Mouse (Mus musculus) gonadal fat pad, adult 2 months (tissue): ENCODE data around the gene Gnpnat1. TPM values are rescaled to one million over a fixed set of nuclear protein-coding genes. Genes with fewer than 3 reads are reported as not detected.
"Not testable (repeated sequence)": the region's sequence is repeated elsewhere in the genome, so short reads cannot be mapped to it uniquely, and the experiment has no call there.

Experiments
- DNase-seq: peaks from one replicate; pipeline ENCODE4 v3.0.0-alpha.2; 2012; ENCODE audit warnings: low read depth
- polyA plus RNA-seq: library from polyadenylated mRNA; depleted of rRNA; stranded (reverse); fragments of >200 nt; gene quantifications from 2 replicates; pipeline ENCODE4 v1.2.3, GENCODE M21; 2012; rRNA removed

The Gnpnat1 gene
- polyA plus RNA-seq, result 6.6 and 6.8 TPM in 2 replicates

DNA sequence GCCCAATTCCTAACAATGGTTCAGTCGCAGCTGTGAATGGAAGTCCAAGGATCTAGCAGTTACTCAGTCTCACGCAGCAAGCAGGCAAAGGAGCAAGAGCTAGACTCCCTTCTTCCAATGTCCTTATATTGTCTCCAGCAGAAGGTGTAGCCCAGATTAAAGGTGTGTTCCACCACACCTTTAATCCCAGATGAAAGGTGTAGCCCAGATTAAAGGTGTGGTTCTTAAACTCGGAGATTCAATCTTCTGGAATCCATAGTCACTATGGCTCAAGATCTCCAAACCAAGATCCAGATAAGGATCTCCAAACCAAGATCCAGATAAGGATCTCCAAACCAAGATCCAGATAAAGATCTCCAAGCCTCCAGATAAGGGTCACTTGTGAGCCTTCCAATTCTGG lies at the start of gene Gnpnat1:
Gene Gnpnat1 (minus strand): TSS at position 101 of the 400 bp plus-strand sequence.
- DNase-seq, result not testable (repeated sequence)

DNA sequence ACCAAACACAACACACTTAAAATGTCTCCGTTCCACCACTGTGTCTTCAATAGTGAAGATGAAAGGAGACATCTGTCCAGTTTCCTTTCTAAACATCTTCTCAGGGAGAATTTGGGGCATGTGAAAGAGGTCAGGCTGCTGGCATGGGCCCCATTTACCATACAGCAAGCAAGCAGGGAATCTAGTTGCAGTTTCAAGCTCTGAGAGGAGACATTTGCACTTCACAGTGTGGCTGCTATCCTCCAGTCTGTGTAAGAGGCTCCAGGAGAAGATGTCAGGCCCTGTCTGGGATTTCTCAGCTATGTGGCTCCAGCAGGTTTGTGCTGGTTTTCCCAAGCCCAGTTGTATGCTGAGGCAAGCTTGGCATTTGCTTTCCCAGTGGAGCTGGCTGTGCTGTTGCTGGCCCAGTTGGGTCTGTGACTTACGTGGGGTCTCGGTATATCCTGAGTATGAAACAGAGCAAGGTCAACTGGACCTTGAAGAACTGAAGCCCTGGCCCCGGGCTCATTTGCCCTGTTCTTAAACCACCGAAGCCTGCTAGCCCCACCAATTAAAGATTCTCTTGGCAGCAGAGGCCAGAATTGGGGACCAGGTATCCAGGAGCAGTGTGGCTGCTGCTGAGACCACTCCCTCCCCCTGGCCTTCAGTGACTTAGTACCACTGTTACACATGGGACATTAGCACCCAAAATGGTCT lies 49.0 kb upstream of the Gnpnat1 start:
- no peak for DNase-seq

DNA sequence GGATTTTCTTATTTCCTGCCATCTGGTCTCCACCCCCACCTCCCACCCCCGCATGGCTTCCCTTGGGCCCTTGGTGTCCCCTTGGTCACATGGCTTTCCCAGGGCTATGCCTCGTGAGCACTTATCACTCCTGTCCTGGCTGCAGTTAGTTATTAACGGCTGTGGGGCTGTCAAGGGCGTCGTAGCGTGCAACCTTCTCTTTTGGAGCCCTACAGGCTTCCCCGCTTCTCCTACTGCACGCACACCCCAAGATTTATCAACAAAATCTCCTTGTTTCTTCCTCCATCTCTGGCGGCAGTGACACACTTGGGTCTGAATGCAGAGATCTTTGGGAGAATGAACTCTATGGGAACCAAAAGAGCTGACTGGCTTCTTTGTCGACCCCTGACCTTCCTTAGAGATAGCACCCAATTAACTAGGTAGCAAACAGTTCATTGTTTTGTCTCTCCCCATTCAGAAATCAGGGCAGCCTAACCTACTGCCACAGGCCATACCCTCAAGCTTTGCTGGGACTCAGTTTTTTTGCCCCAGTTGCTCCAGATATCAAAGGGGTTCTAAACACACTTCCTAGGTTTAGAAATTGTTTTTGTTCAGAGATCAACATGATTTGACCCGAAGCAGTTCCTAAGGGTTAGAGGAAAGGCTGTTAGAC lies 48.3 kb upstream of the Gnpnat1 start:
- DNase-seq, result no peak

DNA sequence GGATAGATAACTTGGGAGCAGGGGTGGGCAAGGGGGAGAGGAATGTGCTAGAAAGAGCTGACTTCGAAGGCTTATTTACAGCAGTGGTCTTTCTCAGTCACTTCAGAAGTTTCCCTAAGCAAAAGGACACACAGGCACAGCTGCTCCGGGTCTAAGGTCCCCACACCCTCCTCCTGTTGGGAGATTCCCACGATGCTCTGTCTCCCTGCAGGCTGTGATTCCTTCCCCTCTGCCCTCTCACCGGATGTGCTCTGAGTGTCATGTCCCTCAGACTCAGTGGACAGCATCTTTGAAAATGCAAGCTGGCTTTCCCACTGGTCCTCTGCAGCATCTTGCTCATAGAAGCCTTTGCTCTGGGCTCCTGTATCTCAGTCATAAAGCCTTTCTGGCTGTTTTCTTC lies 47.4 kb upstream of the Gnpnat1 start:
- DNase-seq, result no peak

DNA sequence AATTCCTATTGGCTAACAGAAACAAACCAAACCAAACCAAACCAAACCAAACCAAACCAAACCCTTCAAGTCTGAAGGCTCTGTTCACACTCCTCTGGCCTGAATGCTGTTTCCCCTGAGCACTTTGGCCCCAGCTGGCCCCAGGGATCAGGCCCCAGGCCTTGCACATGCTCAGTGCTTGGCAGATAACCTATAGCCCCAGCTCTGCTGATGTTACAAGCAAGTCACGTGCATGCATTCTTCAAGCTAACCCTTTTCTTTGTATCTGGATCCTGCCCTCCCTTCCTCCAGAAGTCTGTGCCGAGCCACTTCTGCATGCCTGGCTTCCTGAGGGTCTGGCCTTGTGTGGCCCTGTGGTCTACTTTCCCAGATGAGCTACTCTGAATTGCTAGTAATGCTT lies 46.4 kb upstream of the Gnpnat1 start:
- DNase-seq, result no peak

DNA sequence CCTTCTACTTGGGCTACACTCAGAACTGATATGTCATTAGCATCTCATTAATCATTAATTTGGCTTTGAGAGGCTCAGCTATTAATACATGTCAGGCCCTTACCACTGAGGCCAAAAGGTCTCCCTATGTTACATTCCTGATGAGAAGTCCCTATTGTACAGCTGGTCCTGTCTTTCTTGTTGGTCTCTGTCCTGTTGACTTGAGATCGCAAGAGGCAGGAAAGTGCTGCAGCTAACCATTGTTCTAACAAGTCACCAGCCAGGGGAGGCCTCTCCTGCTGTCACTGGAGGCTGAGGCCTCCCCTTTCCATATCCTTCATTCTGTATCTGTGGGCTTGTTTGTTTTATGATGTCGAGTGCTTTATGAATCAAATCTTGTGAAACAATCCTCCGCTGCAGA lies 42.1 kb upstream of the Gnpnat1 start:
- no peak for DNase-seq

DNA sequence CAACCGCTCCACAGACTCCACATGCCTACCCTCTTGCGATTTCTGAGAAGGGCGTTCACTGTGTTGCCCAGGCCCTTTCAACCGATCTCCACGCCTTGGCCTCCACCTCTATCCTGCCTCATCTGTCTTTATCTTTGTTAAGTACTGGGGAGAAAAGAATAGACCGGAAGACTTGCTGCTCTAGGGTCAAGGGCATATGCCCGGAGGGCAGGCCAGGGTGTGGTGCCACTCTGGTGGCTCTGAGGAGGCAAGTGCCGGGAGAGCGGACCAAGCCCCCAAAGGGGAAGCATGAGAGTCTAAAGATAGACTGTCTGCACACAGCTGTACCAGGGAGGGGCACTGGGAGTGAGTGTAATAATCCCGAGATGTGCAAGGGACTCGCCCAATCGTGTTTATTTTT lies 40.7 kb upstream of the Gnpnat1 start:
- no peak for DNase-seq

DNA sequence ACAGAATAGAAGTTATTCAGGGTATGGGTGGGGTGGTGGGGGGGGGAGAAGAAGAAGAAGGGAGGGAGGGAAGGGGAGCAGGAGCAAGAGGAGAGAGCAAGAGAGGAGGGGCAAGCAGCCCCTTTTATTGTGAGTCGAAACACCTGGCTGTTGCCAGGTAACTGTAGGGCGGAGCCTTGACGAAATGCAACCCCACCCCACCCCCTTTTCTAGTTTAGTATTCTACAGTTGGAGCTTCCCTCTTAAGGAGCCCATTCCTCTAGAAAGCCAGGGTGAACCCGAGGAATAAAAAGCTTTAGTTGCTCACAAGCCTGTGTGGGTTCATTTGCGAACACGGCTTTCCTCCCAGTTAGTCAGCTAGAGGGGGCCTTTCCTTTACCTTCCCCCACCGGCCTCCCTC lies 40.2 kb upstream of the Gnpnat1 start:
- DNase-seq, result no peak

DNA sequence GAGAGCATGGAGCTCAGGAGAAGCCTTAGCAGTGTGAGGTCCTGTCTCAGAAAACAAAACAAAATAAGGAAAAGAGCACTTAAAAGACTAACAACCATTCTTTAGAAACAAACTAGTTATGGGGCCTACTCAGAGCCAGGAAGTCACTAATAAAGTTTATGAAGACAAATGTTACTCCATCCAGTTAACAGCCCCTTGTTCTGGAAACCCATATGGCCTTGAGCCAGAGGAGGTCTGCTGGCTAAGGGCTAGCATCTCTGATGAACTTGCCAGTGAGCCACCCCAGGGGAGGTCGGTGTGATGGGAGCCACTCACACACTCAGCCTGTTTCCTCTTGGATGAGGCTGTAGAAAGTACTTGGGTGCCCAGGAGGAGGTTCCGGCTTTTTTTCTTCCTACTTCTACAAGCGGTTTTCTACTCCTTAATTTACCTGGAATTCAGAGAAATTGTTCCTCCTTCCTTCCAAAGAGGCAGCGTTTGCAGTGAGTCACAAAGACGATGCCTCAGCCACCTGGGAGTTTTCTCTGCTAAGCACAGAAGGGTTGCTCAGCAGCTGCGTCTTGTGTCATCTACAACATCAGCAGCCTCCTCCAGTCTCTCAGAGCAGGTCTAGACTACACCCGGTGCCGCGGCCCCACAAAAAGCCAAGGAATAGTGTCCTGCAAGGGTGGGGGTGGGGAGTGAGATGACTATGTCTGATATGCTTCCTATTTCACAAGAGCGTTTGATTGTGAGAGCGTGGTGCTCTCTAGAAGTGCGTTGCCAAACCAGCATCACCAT lies 38.3 kb upstream of the Gnpnat1 start:
- DNase-seq, result no peak

DNA sequence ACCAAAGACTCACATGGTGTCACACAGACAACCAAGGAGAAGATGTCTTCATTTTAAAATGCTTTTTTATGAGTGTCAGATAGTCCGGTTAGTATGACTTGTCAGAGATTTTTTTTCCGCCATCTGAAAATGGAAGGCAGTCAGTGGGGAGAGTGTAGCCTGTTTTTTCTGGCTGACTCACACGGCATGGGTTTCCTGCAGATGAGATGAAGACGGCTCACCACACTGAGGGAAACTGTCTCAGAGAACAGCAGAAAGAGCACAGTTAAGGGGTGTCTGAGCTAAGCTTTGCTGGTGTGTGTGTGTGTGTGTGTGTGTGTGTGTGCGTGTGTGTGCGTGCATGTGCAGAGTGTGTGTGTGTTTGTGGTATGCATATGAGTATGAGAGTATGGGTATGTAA lies 36.6 kb upstream of the Gnpnat1 start:
- DNase-seq, result no peak

DNA sequence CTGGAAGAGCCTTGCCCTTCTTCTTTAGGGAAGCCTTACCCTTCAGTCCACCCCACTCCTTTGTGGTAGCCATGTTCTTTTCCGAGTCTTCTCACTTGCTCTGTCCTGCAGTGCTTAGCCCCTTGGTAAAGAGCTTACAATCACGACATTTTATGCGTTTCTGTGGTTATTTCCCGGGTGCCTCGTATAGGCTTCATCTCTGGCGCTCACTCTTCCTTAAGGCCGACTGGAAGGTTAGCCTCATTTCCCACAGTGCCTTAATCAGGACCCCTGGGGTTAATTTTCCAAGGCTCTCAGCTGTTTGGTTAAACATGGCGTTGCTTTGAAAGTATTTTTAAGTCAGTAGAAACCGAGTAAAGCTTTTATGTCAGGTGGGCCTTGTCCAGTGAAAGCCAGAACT lies 34.7 kb upstream of the Gnpnat1 start:
- no peak for DNase-seq

DNA sequence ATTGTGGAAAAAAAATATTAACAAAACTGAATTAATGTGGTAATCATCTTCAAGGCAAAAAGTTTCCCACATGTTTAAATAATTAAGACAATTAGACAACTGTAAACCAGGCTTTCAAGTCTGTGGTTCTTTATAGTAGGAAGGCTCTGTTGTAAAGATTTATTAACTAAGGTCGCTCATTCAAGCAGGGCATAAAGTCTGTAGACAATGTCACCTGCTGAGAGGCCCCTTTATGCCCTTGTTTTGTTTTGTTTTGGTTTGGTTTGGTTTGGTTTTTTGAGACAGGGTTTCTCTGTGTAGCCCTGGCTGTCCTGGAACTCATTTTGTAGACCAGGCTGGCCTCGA lies 34.2 kb upstream of the Gnpnat1 start:
- DNase-seq, result no peak

DNA sequence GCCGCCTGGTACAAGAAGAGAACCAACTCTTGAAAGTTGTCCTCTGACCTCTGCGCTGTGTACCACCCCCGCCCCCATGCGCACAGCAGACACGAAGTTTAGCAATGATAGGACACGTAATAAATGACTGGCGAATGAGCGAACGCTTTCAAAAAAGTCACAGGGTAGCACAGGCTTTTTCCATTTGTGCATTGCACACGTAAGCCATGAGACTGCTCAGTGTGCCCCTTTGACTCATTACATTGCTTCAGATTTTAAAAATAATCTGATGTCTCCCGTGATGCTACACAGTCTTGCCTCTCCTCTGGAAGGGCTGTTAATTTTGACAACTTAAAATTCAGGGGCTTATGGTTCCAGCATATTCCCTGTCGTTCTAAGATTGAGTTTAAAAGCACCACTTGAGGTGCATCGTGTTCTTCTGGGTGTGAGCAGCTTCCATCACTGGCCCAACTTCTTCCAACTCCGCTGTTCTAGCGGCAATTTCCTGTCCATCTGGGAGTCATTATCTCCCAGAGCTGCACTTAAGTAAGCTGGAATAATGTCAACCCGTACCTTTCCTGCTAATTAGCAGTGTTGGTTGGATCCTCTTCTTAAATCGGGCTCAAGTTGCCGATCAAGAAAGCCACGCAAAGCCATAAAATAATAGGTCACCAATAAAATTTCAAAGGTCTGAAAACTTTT lies 33.7 kb upstream of the Gnpnat1 start:
- no peak for DNase-seq

DNA sequence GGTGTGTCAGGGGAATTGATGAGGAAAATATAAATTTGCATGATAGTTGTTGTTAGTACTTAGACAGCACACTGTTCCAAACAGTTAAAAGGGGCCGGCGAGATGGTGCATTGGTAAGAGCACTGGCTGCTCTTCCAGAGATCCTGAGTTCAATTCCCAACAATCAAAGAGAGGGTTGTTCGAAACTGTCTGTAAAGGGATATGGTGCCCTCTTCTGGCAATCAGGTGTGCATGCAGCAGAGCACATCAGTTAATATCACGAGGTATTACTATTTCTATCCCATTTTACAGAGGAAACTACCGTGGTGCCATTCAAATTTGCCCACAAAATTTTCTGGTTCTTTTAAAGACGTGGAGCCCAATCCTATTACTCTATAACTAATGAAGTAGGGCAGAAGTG lies 29.5 kb upstream of the Gnpnat1 start:
- DNase-seq, result no peak

DNA sequence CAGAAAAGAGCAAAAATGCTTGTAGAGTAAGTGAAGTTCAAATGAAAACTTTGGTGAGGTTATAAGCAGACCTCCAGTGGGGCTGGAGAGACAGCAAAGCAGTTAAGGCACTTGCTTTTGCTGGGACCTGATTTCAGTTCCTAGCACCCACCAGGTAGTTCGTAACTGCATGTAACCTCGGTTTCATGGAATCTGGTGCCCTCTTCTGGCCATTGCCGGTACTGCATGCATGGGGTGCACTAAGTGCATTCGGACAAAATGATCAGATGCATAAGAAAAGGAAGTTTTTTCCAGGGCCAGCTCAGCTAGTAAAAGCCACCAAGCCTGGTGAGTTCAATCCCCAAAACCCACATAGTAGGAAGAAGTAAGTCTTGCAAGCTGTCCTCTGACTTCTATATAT lies 27.3 kb upstream of the Gnpnat1 start:
- no peak for DNase-seq

DNA sequence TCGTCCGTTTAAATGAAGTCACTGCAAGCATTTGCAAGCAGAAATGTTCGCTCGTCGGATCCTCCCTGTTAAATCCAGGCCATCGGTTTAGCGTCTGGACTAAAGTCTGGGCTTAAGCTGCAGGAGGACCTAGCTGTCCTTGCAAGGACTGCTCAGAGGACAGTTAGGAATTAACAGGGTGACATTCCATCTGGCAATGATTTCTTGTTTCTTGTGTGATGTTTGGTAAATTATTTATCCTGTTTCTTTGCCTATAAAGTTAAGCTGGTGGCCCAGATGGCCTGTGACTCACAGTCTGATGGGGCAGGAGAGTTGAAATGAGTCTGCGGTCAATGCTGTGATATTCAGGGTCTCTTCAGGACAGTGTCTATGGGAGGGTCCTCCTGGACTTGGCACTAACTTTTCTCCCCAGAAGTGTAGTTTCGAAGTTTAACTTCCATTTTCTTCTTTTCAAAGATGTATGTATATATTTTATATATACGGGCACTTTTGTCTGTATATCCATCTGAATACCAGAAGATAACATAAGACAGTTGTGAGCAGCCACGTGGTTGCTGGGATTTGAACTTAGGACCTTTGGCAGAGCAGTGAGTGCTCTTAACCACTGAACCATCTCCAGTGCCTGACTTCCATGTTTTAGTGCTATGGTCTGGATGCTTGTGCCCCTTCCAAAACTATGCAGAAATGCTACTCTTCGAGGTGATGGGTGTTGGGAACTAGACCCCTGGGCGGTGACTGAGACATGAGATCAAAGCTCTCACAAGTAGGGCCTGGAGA lies 25.5 kb upstream of the Gnpnat1 start:
- DNase-seq, result no peak

DNA sequence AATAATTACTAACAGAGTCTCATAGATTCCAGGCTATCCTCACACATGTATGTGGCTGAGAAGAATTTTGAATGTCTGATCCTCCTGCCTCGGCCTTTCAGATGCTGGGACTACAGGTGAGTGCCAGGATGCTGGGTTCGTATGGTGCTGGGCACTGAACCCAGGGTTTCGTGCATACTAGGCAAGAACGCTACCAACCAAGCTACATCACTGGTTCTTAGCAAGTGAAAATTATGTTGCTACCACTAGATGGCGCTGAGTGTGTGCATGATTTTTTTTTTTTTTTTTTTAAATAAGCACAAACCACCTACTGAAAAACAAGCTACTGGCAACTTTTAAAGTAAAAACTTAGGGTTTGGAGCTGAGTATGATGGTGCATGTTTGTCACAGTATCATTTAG lies 18.5 kb upstream of the Gnpnat1 start:
- no peak for DNase-seq

DNA sequence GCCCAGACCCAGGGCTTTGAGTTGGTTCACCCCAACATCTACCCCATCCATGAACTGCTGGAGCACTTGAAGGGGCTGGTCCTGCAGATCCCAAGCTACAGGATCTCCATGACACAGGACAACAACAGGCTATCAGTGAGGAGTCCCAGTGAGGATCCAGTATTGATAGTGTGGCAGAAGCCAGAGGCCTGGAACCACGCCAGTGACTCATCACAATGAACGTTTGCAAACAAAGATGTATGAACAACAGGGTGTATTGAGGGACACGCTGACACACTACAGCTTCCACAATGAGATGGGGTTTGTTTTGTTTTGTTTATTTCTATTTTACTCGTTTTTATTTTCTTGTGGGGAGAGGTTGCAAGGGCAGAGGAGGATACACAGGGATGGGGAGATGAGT lies 17.7 kb upstream of the Gnpnat1 start:
- DNase-seq, result no peak

DNA sequence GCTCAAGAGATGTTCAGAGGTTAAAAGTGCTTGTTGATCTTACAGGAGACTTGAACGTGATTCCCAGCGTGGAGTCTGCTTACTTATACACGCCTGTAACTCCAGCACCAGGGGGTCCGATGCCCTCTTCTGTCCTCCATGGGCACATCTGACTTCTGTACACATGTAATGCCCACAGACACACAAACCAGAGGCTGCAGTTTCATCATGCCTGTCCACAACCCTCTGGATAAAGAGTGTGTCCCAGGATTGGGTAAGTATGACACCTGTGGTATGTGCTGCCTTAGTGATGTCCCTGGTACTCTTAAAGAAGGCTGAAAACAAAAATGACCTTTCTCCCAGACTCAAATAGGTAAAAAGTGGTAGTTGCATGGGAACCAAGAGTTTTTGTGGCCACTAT lies 14.6 kb upstream of the Gnpnat1 start:
- no peak for DNase-seq

DNA sequence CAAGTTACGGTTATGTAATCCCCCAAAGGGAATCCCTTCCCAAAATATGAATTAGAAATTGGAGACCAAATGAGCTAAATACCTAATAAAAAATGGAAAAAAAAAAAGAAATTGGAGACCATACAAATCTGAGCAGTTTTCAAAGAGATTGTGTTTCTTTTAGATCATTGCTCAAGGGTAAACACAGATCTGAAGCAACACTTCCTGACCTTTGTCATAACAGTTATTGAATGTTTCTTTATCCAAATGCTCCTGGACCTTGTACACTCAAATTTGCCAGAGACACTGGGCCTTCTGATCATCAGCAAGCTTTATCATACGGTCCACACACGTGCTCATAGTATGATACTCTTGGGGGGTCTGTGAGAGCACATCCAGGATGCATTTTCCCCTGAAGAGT lies 13.8 kb upstream of the Gnpnat1 start:
- DNase-seq, result no peak

DNA sequence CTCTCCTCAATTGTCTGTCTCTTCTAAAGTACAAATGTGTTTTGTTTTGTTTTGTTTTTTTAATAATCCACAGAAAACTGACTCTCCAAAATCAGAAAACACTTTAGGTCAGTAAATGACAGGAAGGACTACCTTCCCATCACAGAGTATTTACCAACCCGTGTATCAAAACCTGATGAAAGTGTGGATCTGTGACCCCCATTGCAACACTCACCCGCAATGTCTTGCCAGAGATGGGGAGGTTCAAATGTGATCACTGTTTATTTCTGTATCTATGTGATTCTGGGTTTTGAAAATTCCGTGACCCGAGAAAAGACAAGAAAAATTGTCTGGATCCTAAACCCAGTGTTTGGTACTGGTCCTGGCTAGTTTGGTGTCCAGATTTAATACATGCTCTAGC lies 11.6 kb upstream of the Gnpnat1 start:
- DNase-seq, result no peak

DNA sequence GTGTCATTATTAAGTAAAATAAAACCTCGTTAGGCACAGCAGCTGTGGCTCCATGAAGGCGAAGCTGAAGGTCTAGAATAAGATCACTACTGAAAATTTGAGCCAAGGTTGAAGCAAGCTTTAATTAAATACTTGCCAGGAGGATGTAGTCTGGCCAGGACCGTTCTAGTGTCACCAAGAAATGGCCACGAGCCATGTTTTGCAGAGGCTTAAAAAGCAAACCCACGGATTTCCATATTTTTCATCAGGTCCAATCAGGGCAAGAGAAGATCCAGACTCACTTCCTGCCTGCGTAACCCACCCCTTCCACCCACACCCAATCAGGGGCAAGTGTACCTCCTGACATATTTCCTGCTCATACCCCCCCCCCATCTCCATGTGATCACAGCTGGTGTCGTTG lies 1.1 kb downstream of the Gnpnat1 start:
- no peak for DNase-seq
